ENCODE assay signal across 9 mouse cellular contexts in genomic region chr15:103315011-103315502, GRCm38 (mm10). TPM values are rescaled to one million over a fixed set of nuclear protein-coding genes. Genes with fewer than 3 reads are reported as not detected.
DNase-seq lines count a peak whose midpoint lies in the region; ATAC-seq and TF ChIP-seq lines count a peak whose summit lies in the region.
"Had no signal": no experiment of that assay in that cellular context is flagged by ENCODE, and none has a peak within 500 bp of the region (broad histone marks: within the 10 kb centered on the region; RNA-seq: fewer than 3 reads in every experiment).

No protein-coding gene starts in this region.

- H3K4me3 ChIP-seq in forebrain, postnatal 0 days (ENCODE audit: low read depth, low read length), result no peak overlapping the region
- H3K4me3 ChIP-seq in hindbrain, embryonic 12.5 days, result peak overlapping the region; percentile 25
- peak overlapping the region; percentile 23 for H3K4me3 ChIP-seq in stomach, embryonic 15.5 days (replicated peaks)

- no peak overlapping the region for H3K27ac ChIP-seq in forebrain, postnatal 0 days (ENCODE audit: low read depth, low read length)
- H3K27ac ChIP-seq in hindbrain, embryonic 12.5 days, result peak overlapping the region; percentile 70
- no peak overlapping the region; the same call in 1 of the 2 replicates for H3K27ac ChIP-seq in stomach, embryonic 15.5 days

- intact Hi-C loops in left cerebral cortex, postnatal 4 days (cut with DNase I), result no loop called here

- no peaks in the 10 kb centered on the region for H3K27me3 ChIP-seq in forebrain, postnatal 0 days (ENCODE audit: insufficient read depth, low read length)
- H3K27me3 ChIP-seq in hindbrain, embryonic 12.5 days, result no peaks in the 10 kb centered on the region
- no peaks in the 10 kb centered on the region for H3K27me3 ChIP-seq in stomach, embryonic 15.5 days (replicated peaks)

- DNase-seq in layer of hippocampus, postnatal 10 days (ENCODE audit: low spot score in 2 of 2), result peak; percentile 78 to 84
- DNase-seq in layer of hippocampus, adult 9-10 months (ENCODE audit: low spot score), result no peak
- peak; percentile 62 for DNase-seq in cerebellum, adult 9-10 months
- DNase-seq in forebrain, postnatal 0 days, result peak; percentile 81
- DNase-seq in left cerebral cortex, postnatal 4 days, result peak; percentile 84
- peak; percentile 90 for DNase-seq in mesoderm, embryonic 11.5 days (ENCODE audit: low read depth, low spot score)

- H3K9ac ChIP-seq in forebrain, postnatal 0 days, result 0 out of 2 replicates have a peak overlapping the region, but pooled peaks have one; percentile 10
- H3K9ac ChIP-seq in hindbrain, embryonic 12.5 days, result peak overlapping the region; percentile 57
- H3K9ac ChIP-seq in stomach, embryonic 15.5 days, result no peak overlapping the region

- H3K4me1 ChIP-seq in forebrain, postnatal 0 days (ENCODE audit: insufficient read depth), result no peaks in the 10 kb centered on the region
- peaks cover 28% of the 10 kb centered on the region for H3K4me1 ChIP-seq in hindbrain, embryonic 12.5 days
- peaks cover 26% of the 10 kb centered on the region for H3K4me1 ChIP-seq in stomach, embryonic 15.5 days

- H3K4me2 ChIP-seq in forebrain, postnatal 0 days (ENCODE audit: low read depth), result peak overlapping the region; percentile 33
- H3K4me2 ChIP-seq in hindbrain, embryonic 12.5 days (replicated peaks), result peak overlapping the region; percentile 59
- peak overlapping the region; percentile 55 for H3K4me2 ChIP-seq in stomach, embryonic 15.5 days

- no peaks in the 10 kb centered on the region for H3K9me3 ChIP-seq in forebrain, postnatal 0 days (ENCODE audit: low read length)
- no peaks in the 10 kb centered on the region for H3K9me3 ChIP-seq in hindbrain, embryonic 12.5 days (replicated peaks)
- no peaks in the 10 kb centered on the region for H3K9me3 ChIP-seq in stomach, embryonic 15.5 days

- peak; percentile 84 for TF ChIP-seq CTCF in forebrain, postnatal 0 days (IDR thresholded peaks at IDR 0.05; ENCODE audit: low read depth)

- peaks cover 36% of the 10 kb centered on the region for H3K36me3 ChIP-seq in forebrain, postnatal 0 days (ENCODE audit: insufficient read depth)
- peaks cover 43% of the 10 kb centered on the region for H3K36me3 ChIP-seq in hindbrain, embryonic 12.5 days
- peaks cover 12% of the 10 kb centered on the region; the same call in 1 of the 2 replicates for H3K36me3 ChIP-seq in stomach, embryonic 15.5 days

- ATAC-seq in forebrain, postnatal 0 days, result peak; percentile 92
- ATAC-seq in hindbrain, embryonic 12.5 days (ENCODE audit: low FRiP score), result peak; percentile 79
- peak; percentile 64 for ATAC-seq in stomach, embryonic 15.5 days (ENCODE audit: insufficient read depth, low FRiP score, low read depth)

- WGBS in forebrain, postnatal 0 days, result 3% methylated on average over 17 of the region's 18 CpGs
- 3% methylated on average over 18 of the region's 18 CpGs for WGBS in hindbrain, embryonic 12.5 days
- 11% methylated on average over 18 of the region's 18 CpGs for WGBS in stomach, embryonic 15.5 days

RNA-seq across cellular contexts. Expression of gene Gpr84, which starts 4.6 kb away (rescaled TPM):
- total RNA-seq in layer of hippocampus, postnatal 10 days (2021), result 1 to 10 TPM in 1 of 2 experiments, under 1 TPM in 1; 0.89 to 1.0 TPM
- total RNA-seq in forebrain, postnatal 0 days (2014; rRNA removed), result 0.29 and 0.54 TPM in 2 replicates
- polyA plus RNA-seq in forebrain, postnatal 0 days (2015; fragmentation: Nextera tagmentation; extraction: Ambion mirVana), result 0.31 and 0.33 TPM in 2 replicates
- polyA plus RNA-seq in hindbrain, embryonic 12.5 days (2016; fragmentation: Nextera tagmentation; extraction: Ambion mirVana), result 0.36 and 0.51 TPM in 2 replicates
- under 1 TPM; 0.44 to 0.46 TPM for total RNA-seq in left cerebral cortex, postnatal 4 days (2021)
- 0.46 and 0.53 TPM in 2 replicates for polyA plus RNA-seq in stomach, embryonic 15.5 days (2015; fragmentation: Nextera tagmentation; extraction: Ambion mirVana)

RNA-seq across cellular contexts. Expression of gene Zfp385a, which starts 24.8 kb away (rescaled TPM):
- 10 to 100 TPM; 36.5 to 45.0 TPM for total RNA-seq in layer of hippocampus, postnatal 10 days (2021)
- total RNA-seq in forebrain, postnatal 0 days (2014; rRNA removed), result 11.6 and 13.0 TPM in 2 replicates
- polyA plus RNA-seq in forebrain, postnatal 0 days (2015; fragmentation: Nextera tagmentation; extraction: Ambion mirVana), result 20.5 and 21.3 TPM in 2 replicates
- polyA plus RNA-seq in hindbrain, embryonic 12.5 days (2016; fragmentation: Nextera tagmentation; extraction: Ambion mirVana), result 20.5 and 23.8 TPM in 2 replicates
- total RNA-seq in left cerebral cortex, postnatal 4 days (2021), result 10 to 100 TPM; 47.8 to 52.7 TPM
- 8.2 and 9.3 TPM in 2 replicates for polyA plus RNA-seq in stomach, embryonic 15.5 days (2015; fragmentation: Nextera tagmentation; extraction: Ambion mirVana)

RNA-seq across cellular contexts. Expression of gene Copz1, which starts 42.5 kb away (rescaled TPM):
- 100 to 1,000 TPM; 111 to 112 TPM for total RNA-seq in layer of hippocampus, postnatal 10 days (2021)
- 120 and 147 TPM in 2 replicates for total RNA-seq in forebrain, postnatal 0 days (2014; rRNA removed)
- polyA plus RNA-seq in forebrain, postnatal 0 days (2015; fragmentation: Nextera tagmentation; extraction: Ambion mirVana), result 209 and 217 TPM in 2 replicates
- polyA plus RNA-seq in hindbrain, embryonic 12.5 days (2016; fragmentation: Nextera tagmentation; extraction: Ambion mirVana), result 235 and 247 TPM in 2 replicates
- 100 to 1,000 TPM; 105 to 107 TPM for total RNA-seq in left cerebral cortex, postnatal 4 days (2021)
- polyA plus RNA-seq in stomach, embryonic 15.5 days (2015; fragmentation: Nextera tagmentation; extraction: Ambion mirVana), result 248 and 260 TPM in 2 replicates

RNA-seq across cellular contexts. Expression of gene Itga5, which starts 51.5 kb away (rescaled TPM):
- 1 to 10 TPM; 6.7 to 7.5 TPM for total RNA-seq in layer of hippocampus, postnatal 10 days (2021)
- total RNA-seq in forebrain, postnatal 0 days (2014; rRNA removed), result 2.2 and 3.2 TPM in 2 replicates
- 2.9 and 3.5 TPM in 2 replicates for polyA plus RNA-seq in forebrain, postnatal 0 days (2015; fragmentation: Nextera tagmentation; extraction: Ambion mirVana)
- polyA plus RNA-seq in hindbrain, embryonic 12.5 days (2016; fragmentation: Nextera tagmentation; extraction: Ambion mirVana), result 26.8 and 27.0 TPM in 2 replicates
- 1 to 10 TPM; 7.4 to 7.6 TPM for total RNA-seq in left cerebral cortex, postnatal 4 days (2021)
- 48.3 and 53.4 TPM in 2 replicates for polyA plus RNA-seq in stomach, embryonic 15.5 days (2015; fragmentation: Nextera tagmentation; extraction: Ambion mirVana)

RNA-seq across cellular contexts. Expression of gene Nfe2, which starts 56.9 kb away (rescaled TPM):
- total RNA-seq in layer of hippocampus, postnatal 10 days (2021), result under 1 TPM in 1 of 2 experiments, not detected in 1; 0.39 TPM
- total RNA-seq in forebrain, postnatal 0 days (2014; rRNA removed), result 0.85 and 1.6 TPM in 2 replicates
- 0.30 and 0.34 TPM in 2 replicates for polyA plus RNA-seq in forebrain, postnatal 0 days (2015; fragmentation: Nextera tagmentation; extraction: Ambion mirVana)
- 5.1 and 5.4 TPM in 2 replicates for polyA plus RNA-seq in hindbrain, embryonic 12.5 days (2016; fragmentation: Nextera tagmentation; extraction: Ambion mirVana)
- total RNA-seq in left cerebral cortex, postnatal 4 days (2021), result not detected
- 7.8 and 15.9 TPM in 2 replicates for polyA plus RNA-seq in stomach, embryonic 15.5 days (2015; fragmentation: Nextera tagmentation; extraction: Ambion mirVana)
- total RNA-seq: left cerebral cortex, adult 8-10 months had no signal
